Mouse (Mus musculus) large intestine, adult 2 months (tissue): ENCODE measurements at regions not wholly inside any gene's neighbourhood (a gene's known extent, or its start where the extent isn't known, plus 50 kb on each side); places are given as distances from the start of the nearest gene placed in this dataset.
"Not testable (repeated sequence)": the region's sequence is repeated elsewhere in the genome, so short reads cannot be mapped to it uniquely, and the experiment has no call there.

ENCODE experiments used
- DNase-seq: peaks from one replicate; pipeline ENCODE4 v3.0.0-alpha.2; 2012; ENCODE audit warnings: low read depth, low spot score
- WGBS: fragments of 180-500 bp; shearing (Covaris S2); methylation state at CpG from one replicate; pipeline ENCODE4 v1.1.7; 2018; 5-methylcytosine and 5-hydroxymethylcytosine counted together

- 28% methylated on average over 5 of the region's 5 CpGs for WGBS
- no peak for DNase-seq
These were observed 485.5 kb upstream of the Gulo start for GRCm38 (mm10) chr14:66494518-66494923.

- DNase-seq, result no peak
- WGBS, result 52% methylated on average over 4 of the region's 4 CpGs
These were observed 484.7 kb upstream of the Gulo start for GRCm38 (mm10) chr14:66493691-66494121.

- not testable (repeated sequence) for DNase-seq
- 68% methylated on average over 1 of the region's 1 CpGs for WGBS
These were observed 475.7 kb upstream of the Gulo start for GRCm38 (mm10) chr14:66484751-66485150.

- 87% methylated on average over 4 of the region's 4 CpGs for WGBS
- no peak for DNase-seq
These were observed 470.2 kb upstream of the Gulo start for GRCm38 (mm10) chr14:66479181-66479580.

GRCm38 (mm10) chr14:66478562-66478961 lies 469.6 kb upstream of the Gulo start:
- DNase-seq, result no peak
- 50% methylated on average over 6 of the region's 6 CpGs for WGBS

- 42% methylated on average over 1 of the region's 1 CpGs for WGBS
- no peak for DNase-seq
These were observed 466.0 kb upstream of the Gulo start for GRCm38 (mm10) chr14:66475026-66475425.

GRCm38 (mm10) chr14:66473251-66473550 lies 464.2 kb upstream of the Gulo start:
- 27% methylated on average over 1 of the region's 1 CpGs for WGBS
- no peak for DNase-seq

GRCm38 (mm10) chr14:66472537-66473250 lies 463.7 kb upstream of the Gulo start:
- no peak for DNase-seq
- WGBS, result 53% methylated on average over 5 of the region's 5 CpGs

GRCm38 (mm10) chr14:66462081-66462480 lies 453.1 kb upstream of the Gulo start:
- WGBS, result 82% methylated on average over 5 of the region's 5 CpGs
- DNase-seq, result no peak

GRCm38 (mm10) chr14:66460795-66461194 lies 451.8 kb upstream of the Gulo start:
- WGBS, result 81% methylated on average over 3 of the region's 3 CpGs
- DNase-seq, result no peak

GRCm38 (mm10) chr14:66458696-66459095 lies 449.7 kb upstream of the Gulo start:
- 87% methylated on average over 4 of the region's 4 CpGs for WGBS

GRCm38 (mm10) chr14:66457300-66457699 lies 448.3 kb upstream of the Gulo start:
- 80% methylated on average over 6 of the region's 6 CpGs for WGBS
- no peak for DNase-seq

More at GRCm38 (mm10) chr14:66458696-66459095, 449.7 kb upstream of the Gulo start:
- no peak for DNase-seq

GRCm38 (mm10) chr14:66452828-66453227 lies 443.8 kb upstream of the Gulo start:
- 71% methylated on average over 3 of the region's 3 CpGs for WGBS
- DNase-seq, result no peak

GRCm38 (mm10) chr14:66450351-66450750 lies 441.3 kb upstream of the Gulo start:
- 56% methylated on average over 10 of the region's 10 CpGs for WGBS
- DNase-seq, result no peak

GRCm38 (mm10) chr14:66442576-66442975 lies 433.6 kb upstream of the Gulo start:
- 11% methylated on average over 1 of the region's 1 CpGs for WGBS

GRCm38 (mm10) chr14:66441825-66442224 lies 432.8 kb upstream of the Gulo start:
- no peak for DNase-seq
- WGBS, result 38% methylated on average over 4 of the region's 4 CpGs

More at GRCm38 (mm10) chr14:66442576-66442975, 433.6 kb upstream of the Gulo start:
- DNase-seq, result no peak

GRCm38 (mm10) chr14:66438572-66438971 lies 429.6 kb upstream of the Gulo start:
- DNase-seq, result no peak
- 98% methylated on average over 1 of the region's 1 CpGs for WGBS

GRCm38 (mm10) chr14:66438001-66438400 lies 429.0 kb upstream of the Gulo start:
- DNase-seq, result no peak
- WGBS, result 82% methylated on average over 1 of the region's 1 CpGs

- DNase-seq, result no peak
- WGBS, result 72% methylated on average over 5 of the region's 5 CpGs
These were observed 422.6 kb upstream of the Gulo start for GRCm38 (mm10) chr14:66431630-66432029.

- WGBS, result 22% methylated on average over 5 of the region's 5 CpGs
- DNase-seq, result no peak
These were observed 415.1 kb upstream of the Gulo start for GRCm38 (mm10) chr14:66424141-66424540.
